Mouse (Mus musculus) embryonic fibroblast, embryonic 13.5 days (primary cell): ENCODE results near the gene Cask.

ENCODE experiments used
- CTCF ChIP-seq: IDR thresholded peaks from 2 replicates; pipeline ENCODE4 v1.5.1; 2011; ENCODE audit warnings: mild to moderate bottlenecking, control low read depth, low read length, moderate library complexity, borderline replicate concordance; ENCODE audit not compliant: insufficient read depth
- POLR2A ChIP-seq: IDR thresholded peaks from 2 replicates; pipeline ENCODE4 v1.6.1; 2011; ENCODE audit warnings: low read depth, mild to moderate bottlenecking, control low read depth, low read length, moderate library complexity

GRCm38 (mm10) chrX:13490941-13491340 is 360.2 kb downstream of the Cask start:
- TF ChIP-seq CTCF, result no peak
- TF ChIP-seq POLR2A, result no peak
